Mouse (Mus musculus): ENCODE results near the gene Stim2.

Gene Stim2

GRCm38 (mm10) chr5:54118410-54119212, 120.3 kb downstream of the Stim2 start:
- no peak for DNase-seq (ENCODE audit: low spot score)

- DNase-seq (ENCODE audit: low spot score) = no peak
Observed at GRCm38 (mm10) chr5:54148091-54148795, 149.9 kb downstream of the Stim2 start.

GRCm38 (mm10) chr5:54154503-54155226, 156.4 kb downstream of the Stim2 start:
- DNase-seq (ENCODE audit: low spot score) = no peak

DNA sequence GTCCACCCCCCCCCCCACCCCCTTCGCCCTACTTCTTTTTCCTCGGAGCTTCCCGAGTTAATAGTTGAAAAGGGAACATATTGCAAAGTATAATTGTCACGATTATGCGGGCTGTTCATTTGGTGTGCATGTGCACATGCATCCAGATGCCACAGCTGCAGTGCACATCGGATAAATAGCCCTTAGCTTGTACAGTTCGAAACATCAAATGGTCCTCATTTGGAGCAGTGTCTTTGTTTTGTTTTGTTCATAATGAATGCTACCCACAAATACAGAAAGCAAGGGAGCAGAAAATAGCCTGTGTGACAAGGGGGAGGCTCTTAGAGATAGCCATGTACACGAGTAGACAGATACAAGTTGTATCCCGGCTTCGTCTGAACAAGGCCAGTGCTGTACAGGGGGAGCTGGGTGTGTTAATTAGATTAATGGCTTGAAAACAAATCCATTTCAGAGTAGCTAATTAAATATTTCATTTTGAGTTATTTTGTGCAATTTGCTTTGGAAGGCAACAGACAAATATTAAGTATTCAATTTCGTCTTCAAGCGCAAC, 157.0 kb downstream of the Stim2 start:
- no peak for DNase-seq (ENCODE audit: low spot score)

- DNase-seq (ENCODE audit: low spot score) = no peak
Observed at GRCm38 (mm10) chr5:54155916-54156315, 157.6 kb downstream of the Stim2 start.

DNA sequence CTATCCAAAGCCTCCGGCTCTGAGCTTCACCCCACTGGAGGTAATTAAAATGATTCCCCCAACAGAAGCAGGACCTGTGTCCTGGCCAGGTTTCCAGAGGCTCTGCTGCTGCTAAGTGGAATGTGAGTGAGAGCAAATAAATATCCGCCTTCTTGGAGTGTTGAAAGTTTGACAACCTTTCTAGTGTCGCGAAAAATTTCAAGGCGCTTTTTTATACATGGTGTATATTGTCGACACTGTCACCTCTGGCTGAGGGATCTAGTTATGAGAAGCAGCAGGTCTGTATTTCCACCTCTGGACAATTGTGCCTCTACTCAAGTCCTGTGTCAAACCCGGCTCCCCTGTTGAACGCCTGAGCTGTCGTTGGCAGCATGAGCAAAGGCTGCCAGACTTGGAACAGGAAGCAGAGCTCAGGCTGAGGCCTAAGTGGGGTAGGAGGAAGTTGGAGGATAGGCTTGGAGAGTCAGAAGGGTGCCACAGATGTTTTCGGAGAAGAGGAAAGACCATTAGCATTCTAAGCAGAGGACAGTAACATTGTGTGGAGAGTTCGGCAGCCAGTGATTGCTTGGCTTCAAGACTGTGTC, 158.7 kb downstream of the Stim2 start:
- DNase-seq (ENCODE audit: low spot score) = no peak

- no peak for DNase-seq (ENCODE audit: low spot score)
Observed at GRCm38 (mm10) chr5:54158230-54158629, 159.9 kb downstream of the Stim2 start.

DNA sequence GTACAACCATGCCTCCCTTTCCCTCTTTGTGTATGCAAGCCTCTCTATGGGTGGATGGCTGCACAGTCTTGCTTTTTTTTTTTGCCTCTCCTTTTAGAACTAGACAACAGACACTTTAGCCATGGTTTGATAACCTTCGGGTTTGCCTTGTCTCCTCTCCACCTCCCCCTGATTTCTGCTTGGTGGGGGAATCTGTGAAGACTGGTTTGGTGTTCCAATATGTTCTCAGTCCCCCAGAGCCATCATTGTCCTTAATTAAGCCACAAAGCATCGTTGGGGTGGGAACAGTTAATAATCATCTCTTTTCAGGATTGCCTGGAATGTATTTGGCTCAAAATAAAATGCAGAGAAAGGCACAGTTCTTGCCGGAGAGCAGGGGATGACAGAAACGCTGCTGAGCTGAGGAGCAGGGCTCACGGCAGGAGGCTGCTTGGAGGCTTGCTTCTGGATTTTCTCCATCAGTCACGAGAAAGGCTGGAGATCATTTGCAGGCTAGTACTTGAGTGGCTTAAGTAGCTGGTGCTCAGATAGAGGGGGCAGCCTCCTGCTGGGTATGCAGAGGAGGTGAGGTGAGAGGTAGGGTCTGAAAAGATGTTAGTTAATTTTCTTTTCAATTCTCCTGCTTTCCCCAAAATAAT, 161.0 kb downstream of the Stim2 start:
- no peak for DNase-seq (ENCODE audit: low spot score)

- DNase-seq (ENCODE audit: low spot score) = no peak
Observed at GRCm38 (mm10) chr5:54160561-54160960, 162.3 kb downstream of the Stim2 start.

- DNase-seq (ENCODE audit: low spot score) = no peak
Observed at GRCm38 (mm10) chr5:54163890-54164289, 165.6 kb downstream of the Stim2 start.
